Mouse (Mus musculus): ENCODE measurements at regions not wholly inside any gene's neighbourhood (a gene's known extent, or its start where the extent isn't known, plus 50 kb on each side); places are given as distances from the start of the nearest gene placed in this dataset.
"Not testable (repeated sequence)": the region's sequence is repeated elsewhere in the genome, so short reads cannot be mapped to it uniquely, and the experiment has no call there.

DNA sequence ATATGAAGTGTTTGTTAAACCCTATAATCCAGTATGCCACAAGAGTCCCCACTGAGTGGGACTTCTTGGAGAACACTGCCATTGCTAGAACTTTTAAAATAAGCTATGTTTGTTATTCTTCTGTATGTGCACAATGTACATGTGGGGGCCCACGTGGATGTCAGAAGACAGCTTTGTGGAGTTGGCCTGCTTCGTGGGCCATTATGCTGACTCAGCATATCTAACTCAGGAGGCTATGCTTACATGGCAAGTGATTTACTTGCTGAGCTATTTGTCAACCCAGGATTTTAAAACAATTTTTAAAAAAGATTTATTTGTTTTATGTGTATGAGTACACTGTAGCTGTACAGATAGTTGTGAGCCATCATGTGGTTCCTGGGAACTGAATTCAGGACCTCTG, 207.6 kb upstream of the Steap1 start:
- DNase-seq, result no peak

DNA sequence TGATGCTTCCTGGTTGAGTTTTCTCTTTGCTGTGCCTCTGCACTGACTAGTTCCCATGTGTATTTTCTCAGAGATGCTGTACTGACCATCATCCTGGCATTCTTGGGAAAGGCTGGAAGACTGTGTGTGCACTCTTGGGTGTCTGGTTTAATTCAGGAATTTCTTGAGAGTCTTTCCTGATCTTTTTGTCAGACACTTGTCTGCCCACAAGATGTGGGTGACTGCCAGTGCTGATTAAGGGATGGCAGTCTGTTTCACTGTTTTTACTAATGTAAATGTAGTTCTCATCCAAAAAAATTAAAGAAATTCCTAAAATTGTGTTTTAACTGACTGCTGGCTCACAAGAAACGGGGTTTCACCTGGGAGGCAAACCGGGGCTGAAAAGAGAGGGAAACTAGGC, 206.7 kb upstream of the Steap1 start:
- no peak for DNase-seq

DNA sequence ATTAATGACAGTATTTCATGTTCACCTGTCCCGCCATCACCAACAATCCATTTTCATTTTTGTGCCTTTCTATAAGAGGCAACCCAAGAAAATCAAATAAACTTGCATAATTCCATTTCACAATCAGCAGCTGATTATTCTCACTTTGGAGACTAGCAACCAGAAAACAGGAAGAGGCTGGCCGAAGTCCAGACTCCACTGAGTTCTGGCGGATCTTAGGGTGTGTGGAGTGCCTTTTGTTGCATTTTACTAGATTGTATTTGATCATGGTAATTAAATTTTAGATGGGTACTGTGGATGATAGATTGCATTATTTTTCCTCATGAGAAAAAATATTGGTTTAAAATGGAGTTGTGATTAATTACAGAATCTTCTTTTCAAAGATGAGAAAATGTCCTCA, 176.7 kb upstream of the Steap1 start:
- DNase-seq, result no peak

DNA sequence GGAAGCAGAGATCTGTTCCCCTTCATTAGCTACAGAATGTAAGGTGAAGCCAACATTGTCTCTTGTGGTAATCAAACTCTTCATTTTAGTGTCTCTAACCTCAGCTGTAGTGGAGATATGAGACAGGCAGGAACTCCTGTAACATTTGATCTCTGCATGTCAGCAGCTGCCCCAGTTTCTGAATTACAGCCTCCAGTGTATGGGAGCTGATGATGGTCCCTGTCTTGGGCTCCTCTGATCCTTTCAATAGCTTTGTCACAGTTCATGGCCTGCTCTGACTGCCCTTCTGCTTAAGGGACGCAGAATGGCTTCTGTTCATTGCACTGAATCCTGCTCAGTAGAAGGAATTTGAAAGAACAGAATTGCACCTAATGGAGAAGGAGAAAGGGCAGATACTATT, 167.3 kb upstream of the Steap1 start:
- no peak for DNase-seq

DNA sequence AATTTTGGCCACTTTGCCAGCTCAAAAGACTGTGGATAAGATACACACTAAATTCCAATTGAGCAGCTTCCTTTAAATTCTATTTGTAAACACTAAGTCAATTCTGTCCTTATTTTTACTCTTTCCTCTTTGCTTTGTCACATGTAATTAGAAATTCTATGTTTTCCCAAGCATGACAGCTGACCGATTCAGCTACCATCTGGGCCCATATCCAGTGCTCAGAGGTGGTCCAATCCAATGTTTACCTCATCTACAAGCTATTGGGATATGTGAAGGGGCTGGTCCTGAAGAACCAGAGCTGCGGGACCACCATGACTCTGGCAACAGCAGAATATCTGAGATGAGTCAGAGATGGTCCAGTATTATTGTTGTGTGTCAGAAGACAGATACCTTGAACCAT, 140.2 kb upstream of the Steap1 start:
- no peak for DNase-seq

DNA sequence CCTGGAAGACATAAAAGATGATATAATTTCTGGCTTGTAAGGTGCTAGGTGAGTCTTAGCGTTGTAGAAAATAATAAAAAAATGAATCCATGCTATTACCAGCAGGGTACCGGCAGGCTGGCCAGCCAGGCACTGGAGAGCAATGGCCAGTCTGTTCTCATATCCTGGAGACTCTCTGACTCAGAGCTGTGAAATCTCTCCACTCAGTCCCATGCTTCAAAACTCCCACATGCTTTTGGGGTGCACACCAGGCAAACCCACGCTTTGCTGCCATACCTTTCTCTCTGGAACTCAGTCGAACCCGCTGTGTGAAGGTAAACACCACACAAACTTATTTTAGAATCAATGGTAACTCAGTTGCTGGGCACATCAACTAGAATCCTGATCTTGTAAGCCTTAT, 124.3 kb upstream of the Steap1 start:
- no peak for DNase-seq

DNA sequence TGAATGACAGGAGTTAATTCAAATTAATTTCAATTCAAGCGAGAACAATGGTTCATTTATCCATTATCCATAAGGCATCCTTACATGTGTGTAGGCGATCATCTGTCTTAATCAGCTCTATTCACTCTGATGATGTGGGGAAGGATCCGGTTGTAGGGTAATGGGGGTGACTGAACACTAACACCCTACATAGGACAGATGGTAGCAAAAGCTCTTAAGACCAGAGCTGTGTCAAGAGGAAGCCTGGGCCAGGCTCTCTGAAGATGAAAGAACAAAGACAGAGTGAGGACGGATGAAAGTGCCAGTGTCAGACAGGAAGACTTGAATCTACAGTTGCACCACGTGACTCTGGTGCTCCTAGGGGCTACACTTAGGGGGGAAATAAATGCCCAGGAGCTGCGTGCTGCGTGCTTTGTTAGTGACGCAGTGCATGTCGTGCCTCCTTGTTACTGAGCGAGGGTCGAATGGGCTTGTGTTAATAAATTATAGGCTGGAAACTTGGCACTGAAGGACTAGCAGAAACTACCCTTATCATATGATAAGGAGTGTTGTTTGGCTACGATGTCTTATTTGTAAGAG, 107.1 kb upstream of the Steap1 start:
- DNase-seq, result no peak

DNA sequence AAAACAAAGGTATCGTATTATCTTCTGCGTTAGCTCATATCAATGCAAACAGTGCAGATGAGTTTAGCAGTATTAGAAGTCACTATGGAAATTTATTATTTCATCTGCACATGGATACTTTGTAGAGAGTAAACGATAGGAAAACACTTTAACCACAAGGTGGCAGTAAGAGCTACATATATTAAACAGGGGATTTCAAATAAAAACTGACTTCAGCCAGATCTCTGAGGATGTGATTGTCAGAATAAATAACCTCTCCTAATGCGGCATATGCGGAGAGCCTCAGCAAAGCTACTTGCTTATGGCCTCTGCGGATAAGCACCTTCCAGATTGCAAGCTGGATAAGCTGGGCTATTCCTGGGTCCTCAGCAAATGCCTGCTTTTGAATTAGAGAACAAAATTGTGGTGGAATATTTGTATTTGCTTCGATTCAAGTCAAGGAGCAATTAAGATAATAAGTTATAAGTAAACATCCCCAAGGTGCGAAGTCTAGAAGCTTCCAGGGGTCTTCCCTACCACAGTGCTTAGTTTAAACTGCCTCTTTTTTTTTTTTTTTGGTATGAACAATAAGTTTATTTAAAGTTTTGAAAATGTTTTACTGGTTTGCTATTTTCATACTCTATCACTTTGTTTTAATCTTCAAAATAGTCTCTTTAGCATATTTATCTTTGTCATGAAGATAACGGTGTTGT, 96.8 kb upstream of the Steap1 start:
- peak; percentile 0 for DNase-seq

DNA sequence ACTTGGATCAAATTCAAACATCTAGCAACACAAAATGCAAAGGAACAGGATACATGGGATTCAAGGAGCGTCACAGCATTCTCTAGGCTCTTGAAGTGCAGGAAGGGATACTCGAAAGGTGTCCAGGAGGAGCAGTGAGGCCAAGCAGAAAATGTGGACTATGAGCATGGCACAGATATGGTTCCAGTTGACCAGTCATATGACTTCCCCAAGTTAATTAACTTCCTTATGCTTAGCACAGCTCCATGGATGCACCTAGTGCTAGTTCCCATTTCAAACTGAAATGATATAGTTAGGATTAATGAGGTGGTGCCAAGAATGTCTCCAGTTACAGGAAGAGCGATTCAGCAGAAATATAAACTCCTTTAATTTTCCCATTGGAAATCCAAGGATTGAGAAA, 95.2 kb upstream of the Steap1 start:
- DNase-seq, result no peak

DNA sequence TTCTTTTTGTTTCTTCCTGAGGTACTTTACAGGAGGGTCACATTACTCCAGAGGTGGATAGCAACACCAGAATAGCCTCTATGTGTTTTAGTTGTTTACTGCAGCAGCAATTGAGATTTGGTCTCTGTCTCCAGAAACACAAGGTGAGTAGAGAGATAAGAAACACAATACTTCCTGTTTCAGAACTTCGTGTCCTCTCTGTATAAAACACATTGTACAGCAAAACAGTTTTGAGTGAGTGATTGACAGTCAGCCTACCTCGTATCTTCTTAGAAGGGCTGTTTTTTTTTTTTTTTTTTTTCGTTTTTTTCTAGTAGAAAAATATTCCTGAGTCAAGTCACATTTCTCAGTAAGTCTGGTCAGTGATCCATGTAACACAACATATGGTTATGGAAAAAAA, 89.6 kb upstream of the Steap1 start:
- DNase-seq, result no peak

DNA sequence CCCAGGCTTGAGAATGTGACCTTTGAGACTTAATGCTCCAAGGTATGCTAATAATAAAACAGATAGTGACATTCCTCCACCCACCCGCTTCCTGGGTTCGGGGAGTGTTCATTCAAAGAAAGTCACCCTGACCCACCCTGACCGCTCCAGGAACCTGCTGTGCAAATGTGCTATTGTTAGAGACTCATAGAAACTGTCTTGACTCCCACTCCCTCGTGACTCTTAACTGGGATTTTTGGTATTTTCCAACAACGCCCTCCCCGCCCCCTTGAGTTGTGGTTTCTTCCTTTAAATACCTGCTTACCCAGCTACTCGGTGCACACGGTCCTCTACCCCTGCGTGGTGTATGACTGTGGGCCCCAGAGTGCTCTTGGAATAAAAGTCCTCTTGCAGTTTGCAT, 73.5 kb upstream of the Steap1 start:
- not testable (repeated sequence) for DNase-seq

Data from lung, postnatal 36 days (tissue).